Mouse (Mus musculus): ENCODE results near the gene Camta2. TPM values are rescaled to one million over a fixed set of nuclear protein-coding genes. Genes with fewer than 3 reads are reported as not detected.

Camta2 gene
- total RNA-seq, 1 experiment = 3.9 TPM

- peaks cover 8 to 25% of the 10 kb centered on the region in 2 experiments; a peak in 3 of 4 replicates for H3K4me1 ChIP-seq (ENCODE audit: control insufficient read depth in 2 of 2, insufficient read depth in 2 of 2, low read length in 2 of 2, poor library complexity in 1 of 2)
- DNase-seq (ENCODE audit: low read depth, low spot score) = no peak
- H3K4me3 ChIP-seq (ENCODE audit: insufficient read depth in 1 of 2, low read depth in 1 of 2, low read length in 2 of 2, poor library complexity in 1 of 2, severe bottlenecking in 1 of 2) = no peak overlapping the region
- no peaks in the 10 kb centered on the region for H3K9me3 ChIP-seq (ENCODE audit: control insufficient read depth, insufficient read depth, low read depth, low read length)
- peaks cover 14% of the 10 kb centered on the region for H3K36me3 ChIP-seq (ENCODE audit: control insufficient read depth, insufficient read depth, low read length, poor library complexity, severe bottlenecking)
- peak overlapping the region; percentile 27; the same call in 1 of the 2 replicates for H3K9ac ChIP-seq (ENCODE audit: insufficient read depth, low read depth, low read length, poor library complexity, severe bottlenecking)
- H3K27ac ChIP-seq (ENCODE audit: insufficient read depth, low read depth, low read length, poor library complexity, severe bottlenecking) = no peak overlapping the region
- in situ Hi-C loops (cut with MboI; ENCODE audit: low sequenced_read_pairs in 2 of 2, unreplicated experiment in 2 of 2) = no loop called here
- TF ChIP-seq ZNF384 (IDR thresholded peaks at IDR 0.05; ENCODE audit: low read depth, low read length) (no peak), HCFC1 (IDR thresholded peaks at IDR 0.05; ENCODE audit: borderline replicate concordance, insufficient read depth, low read length) (no peak), CHD2 (IDR thresholded peaks at IDR 0.05; ENCODE audit: low read depth, low read length) (no peak)
Measured at GRCm38 (mm10) chr11:70658521-70658920, 29.4 kb downstream of the Camta2 start.

- Histone ChIP-seq H3K27ac (ENCODE audit: insufficient read depth, low read depth, low read length, poor library complexity, severe bottlenecking) (no peak overlapping the region), H3K9ac (ENCODE audit: insufficient read depth, low read depth, low read length, poor library complexity, severe bottlenecking) (no peak overlapping the region; the same call in 1 of the 2 replicates), H3K9me3 (ENCODE audit: control insufficient read depth, insufficient read depth, low read depth, low read length) (no peaks in the 10 kb centered on the region), H3K4me1 (ENCODE audit: control insufficient read depth in 2 of 2, insufficient read depth in 2 of 2, low read length in 2 of 2, poor library complexity in 1 of 2) (peaks cover 8 to 25% of the 10 kb centered on the region in 2 experiments; a peak in 3 of 4 replicates), H3K36me3 (ENCODE audit: control insufficient read depth, insufficient read depth, low read length, poor library complexity, severe bottlenecking) (peaks cover 16% of the 10 kb centered on the region), H3K4me3 (ENCODE audit: insufficient read depth in 1 of 2, low read depth in 1 of 2, low read length in 2 of 2, poor library complexity in 1 of 2, severe bottlenecking in 1 of 2) (no peak overlapping the region)
- TF ChIP-seq ZNF384 (IDR thresholded peaks at IDR 0.05; ENCODE audit: low read depth, low read length) (no peak), ZC3H11A (IDR thresholded peaks at IDR 0.05; ENCODE audit: borderline replicate concordance, low read depth, low read length) (no peak), HCFC1 (IDR thresholded peaks at IDR 0.05; ENCODE audit: borderline replicate concordance, insufficient read depth, low read length) (no peak), MAFK (IDR thresholded peaks at IDR 0.05; ENCODE audit: insufficient read depth, low read depth, low read length) (no peak), CHD2 (IDR thresholded peaks at IDR 0.05; ENCODE audit: low read depth, low read length) (no peak)
- DNase-seq (ENCODE audit: low read depth, low spot score) = no peak
- in situ Hi-C loops (cut with MboI; ENCODE audit: low sequenced_read_pairs in 2 of 2, unreplicated experiment in 2 of 2) = no loop called here
Measured at GRCm38 (mm10) chr11:70657991-70658390, 29.9 kb downstream of the Camta2 start.

DNA sequence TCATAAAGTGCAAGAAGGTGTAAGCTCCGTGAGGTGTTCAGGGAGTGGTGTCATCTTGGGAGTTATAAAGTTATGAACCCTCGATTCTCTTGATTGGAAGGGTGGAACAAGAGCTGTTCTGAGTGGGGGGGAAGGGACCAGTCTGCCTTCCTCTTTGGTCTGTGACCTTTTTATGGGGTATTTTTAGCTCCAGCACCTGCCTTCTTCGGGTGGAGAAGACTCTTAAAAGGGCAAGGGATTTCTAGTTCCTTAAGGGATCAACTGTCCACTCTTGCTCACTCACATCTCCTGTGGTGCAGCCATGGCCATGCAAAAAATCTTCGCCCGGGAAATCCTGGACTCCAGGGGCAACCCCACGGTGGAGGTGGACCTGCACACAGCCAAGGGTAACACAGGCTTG lies 30.3 kb downstream of the Camta2 start:
- DNase-seq (ENCODE audit: low read depth, low spot score) = no peak
- TF ChIP-seq HCFC1 (IDR thresholded peaks at IDR 0.05; ENCODE audit: borderline replicate concordance, insufficient read depth, low read length) (no peak), ZC3H11A (IDR thresholded peaks at IDR 0.05; ENCODE audit: borderline replicate concordance, low read depth, low read length) (no peak), CHD2 (IDR thresholded peaks at IDR 0.05; ENCODE audit: low read depth, low read length) (no peak), MAFK (IDR thresholded peaks at IDR 0.05; ENCODE audit: insufficient read depth, low read depth, low read length) (no peak), ZNF384 (IDR thresholded peaks at IDR 0.05; ENCODE audit: low read depth, low read length) (no peak)
- no peaks in the 10 kb centered on the region for H3K9me3 ChIP-seq (ENCODE audit: control insufficient read depth, insufficient read depth, low read depth, low read length)
- peaks cover 16% of the 10 kb centered on the region for H3K36me3 ChIP-seq (ENCODE audit: control insufficient read depth, insufficient read depth, low read length, poor library complexity, severe bottlenecking)
- H3K4me1 ChIP-seq (ENCODE audit: control insufficient read depth in 2 of 2, insufficient read depth in 2 of 2, low read length in 2 of 2, poor library complexity in 1 of 2) = peaks cover 8 to 25% of the 10 kb centered on the region in 2 experiments; a peak in 3 of 4 replicates
- in situ Hi-C loops (cut with MboI; ENCODE audit: low sequenced_read_pairs in 2 of 2, unreplicated experiment in 2 of 2) = no loop called here
- no peak overlapping the region for H3K27ac ChIP-seq (ENCODE audit: insufficient read depth, low read depth, low read length, poor library complexity, severe bottlenecking)
- no peak overlapping the region for H3K4me3 ChIP-seq (ENCODE audit: insufficient read depth in 1 of 2, low read depth in 1 of 2, low read length in 2 of 2, poor library complexity in 1 of 2, severe bottlenecking in 1 of 2)
- H3K9ac ChIP-seq (ENCODE audit: insufficient read depth, low read depth, low read length, poor library complexity, severe bottlenecking) = no peak overlapping the region

DNA sequence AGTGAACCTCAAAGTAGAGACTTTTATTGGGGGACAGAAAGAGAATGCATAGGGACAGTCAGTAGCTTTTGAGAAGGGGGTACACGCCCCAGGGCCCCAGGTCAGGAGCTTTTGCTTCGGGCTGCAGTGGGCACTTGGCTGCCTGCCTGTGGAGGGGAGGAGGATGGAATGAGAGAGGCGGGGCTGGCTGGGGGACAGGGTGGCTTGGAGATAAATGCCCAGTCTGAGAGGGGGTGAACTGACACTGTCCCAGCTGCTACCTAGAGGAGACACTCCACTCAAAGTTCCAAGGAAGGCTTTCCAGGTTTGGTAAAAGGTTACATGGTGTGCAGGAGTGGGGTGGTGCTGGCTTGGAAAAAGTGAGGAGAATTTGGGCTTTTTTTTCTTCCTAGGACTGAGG lies 30.9 kb downstream of the Camta2 start, which contains the start of gene Eno3:
TSS of gene Eno3 (plus strand) at position 239 of the 400 bp plus-strand sequence.
- Histone ChIP-seq H3K36me3 (ENCODE audit: control insufficient read depth, insufficient read depth, low read length, poor library complexity, severe bottlenecking) (peaks cover 19% of the 10 kb centered on the region), H3K4me1 (ENCODE audit: control insufficient read depth in 2 of 2, insufficient read depth in 2 of 2, low read length in 2 of 2, poor library complexity in 1 of 2) (peaks cover 8 to 25% of the 10 kb centered on the region in 2 experiments; a peak in 3 of 4 replicates), H3K4me3 (ENCODE audit: insufficient read depth in 1 of 2, low read depth in 1 of 2, low read length in 2 of 2, poor library complexity in 1 of 2, severe bottlenecking in 1 of 2) (peak within 1 kb of the TSS; percentile 89 to 98), H3K27ac (ENCODE audit: insufficient read depth, low read depth, low read length, poor library complexity, severe bottlenecking) (peak within 1 kb of the TSS; percentile 83; the same call in 1 of the 2 replicates), H3K9ac (ENCODE audit: insufficient read depth, low read depth, low read length, poor library complexity, severe bottlenecking) (peak within 1 kb of the TSS; percentile 87), H3K9me3 (ENCODE audit: control insufficient read depth, insufficient read depth, low read depth, low read length) (no peaks in the 10 kb centered on the region)
- no peak for TF ChIP-seq ZC3H11A (IDR thresholded peaks at IDR 0.05; ENCODE audit: borderline replicate concordance, low read depth, low read length)
- no peak for TF ChIP-seq ZNF384 (IDR thresholded peaks at IDR 0.05; ENCODE audit: low read depth, low read length)
- no peak for TF ChIP-seq MAFK (IDR thresholded peaks at IDR 0.05; ENCODE audit: insufficient read depth, low read depth, low read length)
- no peak for TF ChIP-seq HCFC1 (IDR thresholded peaks at IDR 0.05; ENCODE audit: borderline replicate concordance, insufficient read depth, low read length)
- TF ChIP-seq CHD2 (IDR thresholded peaks at IDR 0.05; ENCODE audit: low read depth, low read length) = no peak
- in situ Hi-C loops (cut with MboI; ENCODE audit: low sequenced_read_pairs in 2 of 2, unreplicated experiment in 2 of 2) = no loop called here
- DNase-seq (ENCODE audit: low read depth, low spot score) = no peak
